Comparison of ENCODE assay signal across 8 mouse cellular contexts in genomic region chrX:166238831-166239460, GRCm38 (mm10). TPM values are rescaled to one million over a fixed set of nuclear protein-coding genes. Genes with fewer than 3 reads are reported as not detected.
DNase-seq lines count a peak whose midpoint lies in the region; ATAC-seq and TF ChIP-seq lines count a peak whose summit lies in the region.

TSS of gene Gpm6b (plus strand) at chrX:166238911.

- ATAC-seq in Patski = peak; percentile 67
- ATAC-seq in frontal cortex, adult (ENCODE audit: low TSS enrichment) = peak; percentile 78
- peak; percentile 94 for ATAC-seq in hindbrain, embryonic 11.5 days (ENCODE audit: low FRiP score)
- ATAC-seq in lung, embryonic 15.5 days (ENCODE audit: borderline replicate concordance, extremely low read depth, low FRiP score, low TSS enrichment) = peak; percentile 97

- no peaks in the 10 kb centered on the region for H3K9me3 ChIP-seq in hindbrain, embryonic 11.5 days (ENCODE audit: control insufficient read depth, low read length)
- no peaks in the 10 kb centered on the region for H3K9me3 ChIP-seq in lung, embryonic 15.5 days

- H3K27ac ChIP-seq in cerebellum, adult 2 months (ENCODE audit: insufficient read depth, low read length) = peak within 1 kb of the TSS; percentile 52; the same call in 1 of the 2 replicates
- no peak within 1 kb of the TSS for H3K27ac ChIP-seq in hindbrain, embryonic 11.5 days (ENCODE audit: low read depth, low read length)
- no peak within 1 kb of the TSS for H3K27ac ChIP-seq in lung, embryonic 15.5 days

- H3K36me3 ChIP-seq in hindbrain, embryonic 11.5 days (ENCODE audit: control insufficient read depth, insufficient read depth, low read length) = no peaks in the 10 kb centered on the region
- no peaks in the 10 kb centered on the region for H3K36me3 ChIP-seq in lung, embryonic 15.5 days

- 8% methylated on average over 51 of the region's 63 CpGs for WGBS in cerebellum, adult 2 months
- WGBS in hindbrain, embryonic 11.5 days = 28% methylated on average over 42 of the region's 63 CpGs
- WGBS in lung, embryonic 15.5 days = 16% methylated on average over 62 of the region's 63 CpGs

- TF ChIP-seq CTCF in Patski (IDR thresholded peaks at IDR 0.05) = no peak
- no peak for TF ChIP-seq CTCF in cerebellum, adult 2 months (IDR thresholded peaks at IDR 0.05; ENCODE audit: borderline replicate concordance, insufficient read depth, low read depth, low read length)

- H3K27me3 ChIP-seq in Patski = no peaks in the 10 kb centered on the region
- no peaks in the 10 kb centered on the region; the same call in 1 of the 2 replicates for H3K27me3 ChIP-seq in cerebellum, adult 2 months (ENCODE audit: control insufficient read depth, insufficient read depth, low read length)
- H3K27me3 ChIP-seq in hindbrain, embryonic 11.5 days (ENCODE audit: control insufficient read depth, insufficient read depth, low read length) = peaks cover 2% of the 10 kb centered on the region
- H3K27me3 ChIP-seq in lung, embryonic 15.5 days = peaks cover 11% of the 10 kb centered on the region; the same call in 1 of the 2 replicates

- CTCF ChIA-PET in Patski (lab: Charles Lee) = no interaction called here

- peak within 1 kb of the TSS; percentile 74 for H3K4me3 ChIP-seq in cerebellum, adult 2 months (replicated peaks; ENCODE audit: insufficient read depth, low read depth, low read length)
- peak within 1 kb of the TSS; percentile 52 for H3K4me3 ChIP-seq in hindbrain, embryonic 11.5 days (ENCODE audit: low read depth, low read length)
- peak within 1 kb of the TSS; percentile 58 for H3K4me3 ChIP-seq in lung, embryonic 15.5 days

- peak within 1 kb of the TSS; percentile 89 for H3K4me2 ChIP-seq in hindbrain, embryonic 11.5 days (replicated peaks; ENCODE audit: low read depth, low read length)
- peak within 1 kb of the TSS; percentile 89 for H3K4me2 ChIP-seq in lung, embryonic 15.5 days

- no peak for DNase-seq in Patski (ENCODE audit: low read depth, low spot score)
- peak; percentile 43 to 47 for DNase-seq in cerebellum, adult 2 months
- DNase-seq in hindbrain, embryonic 11.5 days (ENCODE audit: low spot score) = peak; percentile 55
- peak; percentile 34 for DNase-seq in layer of hippocampus, adult 9-11 months
- peak; percentile 23 for DNase-seq in ovary, postnatal 14 days (ENCODE audit: low spot score)
- peak; percentile 25 for DNase-seq in yolk sac, embryonic 10.5 days (ENCODE audit: low spot score)

- no peaks in the 10 kb centered on the region for H3K4me1 ChIP-seq in cerebellum, adult 2 months (ENCODE audit: control insufficient read depth, insufficient read depth, low read length)
- H3K4me1 ChIP-seq in hindbrain, embryonic 11.5 days (replicated peaks; ENCODE audit: control insufficient read depth, insufficient read depth, low read length) = no peaks in the 10 kb centered on the region
- H3K4me1 ChIP-seq in lung, embryonic 15.5 days = no peaks in the 10 kb centered on the region

- TF ChIP-seq POLR2A in cerebellum, adult 2 months (IDR thresholded peaks at IDR 0.05; ENCODE audit: borderline replicate concordance, insufficient read depth, low read length) = no peak

- H3K9ac ChIP-seq in hindbrain, embryonic 11.5 days (ENCODE audit: low read depth, low read length) = peak within 1 kb of the TSS; percentile 67
- H3K9ac ChIP-seq in lung, embryonic 15.5 days = peak within 1 kb of the TSS; percentile 51

- POLR2A ChIA-PET in Patski (lab: Charles Lee) = interaction anchor here (0.6 kb wide), 1 partner anchor 62 kb away, joined by 3 read pairs; no protein-coding TSS in a partner anchor

- in situ Hi-C loops in Patski (cut with MboI; ENCODE audit: low pct_unique_long_range_greater_than_20kb) = no loop called here

RNA-seq across cellular contexts. Expression of gene Gpm6b, which starts in this region (rescaled TPM):
- 5.2 TPM for polyA plus RNA-seq in Patski (2021)
- polyA plus RNA-seq in cerebellum, adult 2 months (2012; rRNA removed) = 495 and 538 TPM in 2 replicates
- 157 and 176 TPM in 2 replicates for polyA plus RNA-seq in hindbrain, embryonic 11.5 days (2014; fragmentation: Nextera tagmentation; extraction: Ambion mirVana)
- 44.7 and 46.9 TPM in 2 replicates for polyA plus RNA-seq in lung, embryonic 15.5 days (2015; fragmentation: Nextera tagmentation; extraction: Ambion mirVana)
